Mouse (Mus musculus): ENCODE data around the gene 4930404N11Rik.

- TF ChIP-seq CTCF (IDR thresholded peaks at IDR 0.05; ENCODE audit: insufficient read depth, low read depth, low read length), result no peak
- TF ChIP-seq POLR2A (IDR thresholded peaks at IDR 0.05; ENCODE audit: insufficient read depth, low read depth, low read length), result no peak
These were observed 50.0 kb downstream of the 4930404N11Rik start for GRCm38 (mm10) chr10:81315587-81315986.

All from olfactory bulb, adult 2 months (tissue).